Mouse (Mus musculus) adrenal gland, adult 2 months (tissue): Measurements from ENCODE around the gene Atp1b1. TPM values are rescaled to one million over a fixed set of nuclear protein-coding genes. Genes with fewer than 3 reads are reported as not detected.
A peak's percentile ranks its signal among the peaks of the same experiment; 100 is the strongest.

Experiments
- DNase-seq: peaks from one replicate; pipeline ENCODE4 v3.0.0; 2021
- polyA plus RNA-seq: library from polyadenylated mRNA; depleted of rRNA; stranded (reverse); fragments of >200 nt; gene quantifications from 2 replicates; pipeline ENCODE4 v1.2.3, GENCODE M21; 2012
- total RNA-seq, 2 experiments: library from RNA; stranded (reverse); gene quantifications; 2 replicates each; pipeline ENCODE4 v1.2.3; 2021

Gene Atp1b1
- total and polyA plus RNA-seq, 3 experiments: 19.2 to 90.6 (median 64.2) TPM

DNA sequence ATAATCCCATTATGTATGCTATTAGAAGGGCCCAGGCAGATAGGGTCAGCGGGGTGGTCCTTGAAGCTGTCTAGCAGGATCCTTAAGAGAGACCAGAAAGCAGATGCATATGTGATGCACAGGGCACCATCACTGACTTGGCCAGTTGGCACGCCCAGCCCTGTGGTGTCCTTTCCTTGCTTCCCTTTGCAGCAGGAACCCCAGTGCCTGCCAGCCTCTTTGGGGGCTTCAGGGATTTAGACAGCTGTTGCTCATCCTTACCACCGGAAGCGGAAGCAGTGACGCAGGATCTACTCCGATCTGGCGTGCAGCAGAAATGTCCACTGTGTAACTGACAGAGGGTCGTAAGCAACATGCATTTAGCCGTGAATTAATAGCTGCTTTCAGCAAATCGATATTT lies 9.3 kb upstream of the Atp1b1 start:
- no peak for DNase-seq

DNA sequence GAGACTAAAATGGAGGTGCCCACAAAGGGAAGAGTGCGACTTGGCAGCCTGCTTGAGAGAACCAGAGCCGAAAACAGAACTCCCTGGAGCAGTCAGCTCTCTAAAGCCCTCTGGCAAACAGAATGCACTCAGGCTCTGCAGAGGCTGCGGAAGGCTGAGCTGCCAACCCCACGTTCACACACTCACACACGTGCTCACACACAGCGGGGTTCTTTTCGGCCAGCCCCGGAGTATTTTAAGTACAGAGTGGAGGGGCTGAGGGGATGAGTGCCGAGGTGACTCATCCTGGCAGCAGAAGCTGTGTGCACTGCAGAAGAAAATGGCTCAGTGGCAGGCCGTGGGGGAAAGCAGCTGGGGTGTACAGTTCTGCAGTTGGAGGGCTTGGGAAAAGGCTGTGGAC lies 3.6 kb upstream of the Atp1b1 start:
- peak; percentile 74 for DNase-seq

- peak; percentile 36 for DNase-seq
Measured at GRCm38 (mm10) chr1:164460921-164461697, 3.0 kb upstream of the Atp1b1 start.

DNA sequence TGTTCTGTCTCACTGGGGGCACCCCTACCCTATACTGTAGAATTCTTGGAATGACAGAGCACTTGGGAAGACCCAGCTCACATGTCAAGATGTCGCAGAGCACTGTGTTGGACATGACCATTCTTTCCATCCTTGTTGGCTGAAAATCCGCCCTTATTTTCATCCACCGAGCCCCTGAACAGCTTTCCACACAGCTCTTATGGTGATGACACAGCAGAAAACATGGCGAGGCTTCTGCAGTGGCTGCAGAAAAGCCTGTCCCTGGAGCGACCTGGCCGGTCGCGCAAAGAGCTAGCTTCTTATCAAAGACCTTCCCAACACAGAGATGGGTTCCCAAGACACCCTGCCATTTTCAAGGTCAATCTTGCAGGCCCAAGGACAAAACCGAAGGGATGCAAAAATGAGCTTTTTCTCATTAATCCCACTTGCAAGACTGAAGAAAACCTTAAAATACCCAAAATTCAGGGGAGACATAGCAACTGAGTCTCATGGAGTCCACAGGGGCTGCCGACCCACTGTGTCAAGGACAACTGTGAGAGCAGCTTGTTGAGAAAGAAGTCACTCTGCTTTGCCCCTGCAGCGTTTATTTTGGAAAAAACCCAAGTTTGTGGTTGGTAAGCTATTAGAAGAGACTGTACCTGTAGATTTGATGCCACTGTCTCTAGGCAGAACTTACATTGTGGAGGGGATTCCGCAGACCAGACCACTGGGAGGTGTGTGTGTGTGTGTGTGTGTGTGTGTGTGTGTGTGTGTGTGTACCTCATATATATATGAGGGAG lies 1.2 kb upstream of the Atp1b1 start:
- peak; percentile 38 for DNase-seq

DNA sequence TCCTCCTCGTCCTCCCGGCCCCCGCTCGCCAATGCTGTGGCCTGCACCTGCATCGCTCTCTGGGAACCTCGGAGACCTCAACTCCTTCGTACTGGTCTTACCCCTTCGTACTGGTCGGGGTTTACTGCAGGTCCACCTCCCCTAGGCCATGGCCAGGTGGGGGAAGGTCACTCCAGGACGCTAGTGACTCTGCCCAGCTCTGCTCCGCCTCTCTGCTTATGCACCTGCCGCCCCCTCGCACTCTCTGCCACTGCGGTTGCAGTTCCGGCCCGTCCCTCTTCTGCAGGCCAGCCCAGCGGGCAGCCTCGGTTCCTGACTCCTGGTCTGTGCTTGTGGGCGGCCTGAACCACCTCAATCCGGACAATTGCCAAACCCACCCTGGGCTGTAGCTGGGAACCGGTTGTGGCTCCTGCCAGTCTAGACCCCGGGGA lies 481 bp upstream of the Atp1b1 start:
- no peak for DNase-seq

DNA sequence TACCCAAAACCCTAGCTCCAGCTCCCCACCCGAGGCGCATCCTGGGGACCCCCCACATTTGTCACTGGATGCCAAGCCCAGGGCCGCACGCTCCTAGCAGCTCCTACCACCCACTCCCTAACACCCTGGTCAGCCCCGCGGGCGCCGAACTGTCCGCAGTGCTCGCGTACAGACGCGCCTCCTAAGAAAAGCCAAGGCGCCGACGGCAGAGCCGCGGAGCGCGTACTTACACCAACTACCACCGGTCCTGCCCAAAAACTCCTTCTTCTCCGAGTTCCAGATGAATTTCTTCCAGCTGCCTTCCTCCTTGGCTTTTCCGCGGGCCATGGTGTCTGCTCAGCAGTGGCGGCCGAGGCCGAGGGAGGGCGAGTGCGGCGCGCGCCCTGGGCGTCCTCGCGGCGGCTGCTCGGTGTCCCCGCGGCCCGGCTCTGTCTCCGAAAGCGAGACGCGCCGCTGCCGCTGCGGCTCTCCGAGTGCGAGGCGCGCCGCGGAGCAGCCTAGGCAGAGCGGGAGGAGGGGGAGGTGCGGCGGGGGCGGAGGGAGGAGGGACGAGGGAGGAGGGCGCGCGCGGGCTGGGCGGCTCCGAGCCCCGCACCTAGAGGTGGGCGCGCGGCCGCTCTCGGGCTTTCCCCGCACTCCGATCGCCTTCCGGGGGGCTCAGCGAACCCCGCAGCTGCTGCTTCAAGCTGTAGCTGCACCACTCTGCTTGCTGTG lies 467 bp downstream of the Atp1b1 start:
- peak; percentile 87 for DNase-seq

- no peak for DNase-seq
Measured at GRCm38 (mm10) chr1:164456731-164457130, 1.4 kb downstream of the Atp1b1 start.

DNA sequence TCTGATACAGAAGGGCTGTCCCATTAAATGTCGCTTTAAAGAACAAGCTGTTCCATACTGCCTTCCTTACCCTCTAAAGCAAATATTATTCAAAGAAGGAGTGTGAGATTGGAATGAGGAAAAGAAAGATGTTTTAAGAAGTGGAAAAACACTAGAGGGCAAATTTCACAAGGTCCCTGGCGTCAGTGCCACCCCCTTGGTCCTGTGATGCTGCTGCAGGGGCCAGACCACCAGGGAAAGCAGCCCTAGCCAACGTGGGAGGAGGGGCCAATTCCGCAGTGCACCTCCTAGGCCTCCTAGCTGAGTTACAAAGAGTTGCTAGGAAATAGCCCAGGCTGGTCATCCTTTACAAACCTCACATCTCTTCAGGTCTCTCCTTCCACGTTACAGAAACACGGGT lies 2.1 kb downstream of the Atp1b1 start:
- DNase-seq: no peak

DNA sequence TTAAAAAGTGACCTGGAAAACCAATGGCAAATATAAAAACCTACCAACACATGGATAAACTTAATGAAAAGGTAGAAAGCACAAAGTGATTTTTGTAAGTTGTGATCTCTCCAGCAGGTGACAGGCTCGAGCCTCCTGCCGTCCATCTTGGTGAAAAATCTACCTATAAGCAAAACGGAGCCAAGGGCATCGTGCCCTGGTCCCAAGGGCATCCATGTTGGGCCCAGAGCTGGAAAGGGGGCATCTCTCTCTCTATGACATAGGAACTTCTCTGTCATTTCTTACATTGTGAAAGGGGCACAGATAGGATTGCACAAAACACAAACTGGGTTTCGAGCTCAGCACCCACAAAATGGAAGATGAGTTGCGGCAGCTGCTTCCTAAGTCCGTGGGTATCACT lies 2.5 kb downstream of the Atp1b1 start:
- no peak for DNase-seq

DNA sequence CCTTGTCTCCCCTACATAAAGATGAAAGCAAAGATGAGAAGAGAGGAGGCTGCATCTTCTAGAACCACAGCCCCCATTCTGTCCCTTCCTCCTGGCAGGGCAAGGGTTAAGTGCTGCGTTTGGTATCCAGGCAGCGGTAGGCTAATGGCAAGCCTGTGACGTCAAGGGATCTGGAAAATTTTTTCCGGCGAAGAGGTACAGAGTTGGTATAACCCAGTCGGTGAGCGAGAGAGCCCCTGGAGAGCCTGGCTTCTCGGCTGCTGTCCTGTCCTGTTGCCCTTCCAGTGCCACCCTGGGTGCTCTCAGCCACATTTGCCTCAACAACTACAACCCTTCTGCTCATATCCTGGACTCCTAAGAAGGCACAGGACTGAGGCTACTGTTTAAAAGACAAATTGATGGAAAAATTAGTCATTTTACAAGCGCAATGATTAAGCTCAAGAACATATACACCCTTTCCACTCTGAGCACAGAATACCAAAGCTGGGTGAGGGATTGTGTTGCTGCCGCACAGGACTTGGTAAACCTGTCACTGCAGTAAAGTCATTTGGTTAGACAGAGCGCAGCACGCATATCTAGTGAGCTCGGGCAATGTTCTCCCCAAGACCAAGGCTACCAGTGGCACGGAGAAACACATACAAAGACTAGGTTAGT lies 3.3 kb downstream of the Atp1b1 start:
- DNase-seq: peak; percentile 67

- no peak for DNase-seq
Measured at GRCm38 (mm10) chr1:164453739-164454138, 4.4 kb downstream of the Atp1b1 start.

DNA sequence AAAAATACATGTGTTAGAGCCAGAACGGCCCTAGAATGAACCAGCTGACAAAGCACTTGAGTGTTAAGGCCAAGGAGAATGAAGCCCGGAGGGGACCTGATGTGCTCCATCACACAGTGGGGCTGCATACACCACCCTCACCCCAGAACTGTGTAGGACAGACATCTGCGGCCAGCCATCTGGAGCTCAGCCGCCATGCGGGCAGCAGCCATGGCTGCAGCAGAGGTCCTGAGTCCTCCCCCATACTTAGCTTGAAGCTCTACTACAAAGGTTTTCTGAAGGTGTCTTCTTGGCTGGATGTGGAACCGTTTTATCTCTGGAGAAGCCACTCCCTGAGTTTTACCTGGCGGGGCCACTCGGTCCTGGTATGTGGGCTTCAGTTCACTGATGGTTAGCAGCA lies 5.0 kb downstream of the Atp1b1 start:
- no peak for DNase-seq

DNA sequence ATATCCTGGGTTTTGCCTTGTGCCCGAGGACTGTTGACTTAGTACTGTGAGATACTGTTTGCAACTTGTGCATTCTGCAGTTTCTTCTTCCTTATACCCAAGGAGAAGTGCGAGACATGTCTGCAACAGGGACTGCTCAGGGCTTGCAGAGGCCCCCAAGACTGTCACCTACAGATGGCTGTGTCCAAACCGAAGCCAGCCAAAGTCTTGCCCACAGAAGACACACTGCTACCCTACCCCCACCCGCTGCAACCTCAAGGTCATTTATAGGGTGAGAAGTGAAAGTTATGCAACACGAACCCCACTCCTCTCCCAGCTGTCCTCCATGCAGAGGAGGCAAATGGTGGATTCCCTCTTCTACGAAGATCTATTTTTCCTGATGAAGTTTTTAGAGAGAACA lies 5.6 kb downstream of the Atp1b1 start:
- no peak for DNase-seq

GRCm38 (mm10) chr1:164451346-164451745 lies 6.8 kb downstream of the Atp1b1 start:
- DNase-seq: peak; percentile 60

DNA sequence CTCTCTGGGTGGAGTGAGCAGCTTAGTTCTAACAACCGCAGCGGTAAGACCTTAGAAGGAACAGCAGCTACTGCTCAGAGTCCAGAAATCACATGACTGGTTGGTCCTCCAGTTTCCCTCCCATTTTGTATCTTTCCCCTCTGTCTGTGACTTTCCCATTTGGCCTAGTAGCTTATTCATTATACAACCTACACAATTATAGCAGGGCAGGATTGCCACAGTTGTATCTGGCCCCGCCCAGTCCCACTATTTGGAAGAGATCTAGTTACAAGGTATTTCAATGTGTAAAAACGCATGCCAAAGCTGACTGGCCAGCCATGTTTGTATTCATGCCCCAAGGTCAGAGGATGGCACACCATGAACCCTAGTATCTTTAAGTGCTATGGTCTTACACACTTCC lies 7.5 kb downstream of the Atp1b1 start:
- DNase-seq: no peak

DNA sequence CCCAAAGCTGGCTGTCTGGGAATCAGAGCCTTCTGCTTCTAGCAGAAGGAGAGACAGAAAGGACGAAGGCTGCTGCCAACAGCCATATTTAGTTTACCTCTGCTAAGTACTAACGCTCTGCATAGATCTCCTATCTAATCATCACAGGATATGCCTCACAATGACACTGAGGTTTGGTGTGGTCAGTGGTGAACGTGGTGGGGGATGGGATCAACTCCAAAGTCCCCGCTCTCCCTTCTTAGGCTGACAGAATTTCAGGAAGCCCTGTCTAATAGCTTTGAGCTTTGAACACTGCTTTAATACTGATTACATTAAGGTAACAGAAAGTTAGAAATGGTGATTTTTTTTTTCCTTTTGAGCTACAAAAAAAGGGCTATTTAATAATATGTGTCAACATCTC lies 7.9 kb downstream of the Atp1b1 start:
- DNase-seq: no peak

DNA sequence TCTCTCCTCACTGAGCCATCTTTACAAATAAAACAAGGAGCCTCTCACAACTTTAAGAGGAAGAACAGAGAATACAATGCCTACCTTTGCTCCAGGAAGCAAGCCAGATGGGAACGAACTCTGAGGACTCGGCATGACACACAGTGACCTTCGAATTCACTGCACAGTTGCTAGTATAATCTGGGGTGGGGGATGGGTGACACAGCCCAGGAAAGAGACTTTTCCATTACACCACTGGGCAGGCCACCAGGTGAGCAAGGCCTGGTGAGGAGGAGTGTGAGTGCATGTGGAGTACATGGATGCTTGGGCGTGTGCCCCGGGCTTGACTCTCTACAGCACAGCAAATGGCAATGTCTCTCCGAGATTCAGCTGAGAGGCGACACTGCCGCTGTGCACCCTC lies 8.5 kb downstream of the Atp1b1 start:
- peak; percentile 36 for DNase-seq

GRCm38 (mm10) chr1:164447521-164447920 lies 10.6 kb downstream of the Atp1b1 start:
- DNase-seq: no peak

DNA sequence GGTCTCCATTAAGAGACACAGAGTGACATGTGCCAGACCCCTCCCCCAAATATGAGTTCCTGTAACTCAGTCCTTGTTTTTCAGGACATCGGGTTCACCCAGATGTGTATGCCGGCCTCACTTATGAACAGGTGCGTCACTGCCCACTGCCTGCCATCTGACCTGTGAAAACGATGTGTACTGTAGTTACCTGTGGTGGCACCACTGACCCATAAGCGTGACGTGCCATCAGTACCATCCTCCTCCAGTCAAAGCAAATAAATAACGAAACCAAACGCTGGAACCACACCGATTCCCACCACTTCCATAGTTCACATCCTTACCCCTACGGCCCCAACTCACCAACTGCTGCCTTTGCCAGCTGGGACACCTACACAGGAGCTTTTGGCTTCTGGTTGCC lies 11.6 kb downstream of the Atp1b1 start:
- no peak for DNase-seq

GRCm38 (mm10) chr1:164445620-164446162 lies 12.5 kb downstream of the Atp1b1 start:
- no peak for DNase-seq

- DNase-seq: no peak
Measured at GRCm38 (mm10) chr1:164441408-164441974, 16.7 kb downstream of the Atp1b1 start.
